Mouse (Mus musculus): ENCODE results near the gene Egln2. TPM values are rescaled to one million over a fixed set of nuclear protein-coding genes. Genes with fewer than 3 reads are reported as not detected.

The Egln2 gene
- polyA plus RNA-seq, 1 experiment from 2014 or later, result 80.4 TPM

DNA sequence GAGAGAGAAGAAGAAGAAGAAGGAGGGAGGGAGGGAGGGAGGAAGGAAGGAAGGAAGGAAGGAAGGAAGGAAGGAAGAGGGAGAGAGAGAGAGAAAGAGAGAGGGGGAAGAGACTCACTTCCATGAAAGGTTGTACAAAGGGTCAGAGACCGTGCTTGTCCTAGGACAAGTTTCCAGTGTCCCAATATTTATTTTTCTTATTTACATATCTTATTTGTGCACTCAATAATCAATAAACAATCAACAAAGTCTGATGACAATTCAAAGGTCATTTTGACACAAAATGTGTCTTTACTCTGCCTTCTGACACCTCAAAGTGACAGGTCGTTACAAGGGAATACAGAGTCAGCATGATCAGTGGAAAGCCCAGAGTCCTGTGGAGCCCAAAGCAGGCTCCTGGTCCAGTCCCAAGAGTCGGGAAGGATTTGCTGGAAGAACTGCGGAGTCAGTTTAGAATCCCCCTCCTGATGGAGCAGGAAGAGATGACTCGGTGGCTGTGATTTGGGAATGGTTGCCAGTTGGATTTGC is 42.2 kb downstream of the Egln2 start:
- Histone ChIP-seq H3K36me3 (no peaks in the 10 kb centered on the region), H3K27me3 (ENCODE audit: low read depth, poor library complexity, severe bottlenecking) (no peaks in the 10 kb centered on the region), H3K9me3 (replicated peaks) (no peaks in the 10 kb centered on the region), H3K4me1 (peaks cover 4% of the 10 kb centered on the region; the same call in 1 of the 2 replicates), H3K27ac (replicated peaks) (no peak overlapping the region), H3K4me3 (no peak overlapping the region)
- DNase-seq (ENCODE audit: low spot score), result no peak
- WGBS, result 71% methylated on average over 5 of the region's 5 CpGs

- Histone ChIP-seq H3K27me3 (ENCODE audit: low read depth, poor library complexity, severe bottlenecking) (no peaks in the 10 kb centered on the region), H3K36me3 (no peaks in the 10 kb centered on the region), H3K4me1 (peaks cover 4% of the 10 kb centered on the region; the same call in 1 of the 2 replicates), H3K4me3 (no peak within 1 kb of the TSS), H3K27ac (replicated peaks) (no peak within 1 kb of the TSS), H3K9me3 (replicated peaks) (no peaks in the 10 kb centered on the region)
- no peak for DNase-seq (ENCODE audit: low spot score)
Measured at GRCm38 (mm10) chr7:27119676-27120075, 46.9 kb downstream of the Egln2 start, which contains the start of gene Cyp2f2. Gene Cyp2f2 (plus strand): TSS chr7:27119909.

- Histone ChIP-seq H3K4me1 (peaks cover 4% of the 10 kb centered on the region; the same call in 1 of the 2 replicates), H3K4me3 (no peak overlapping the region), H3K27ac (replicated peaks) (no peak overlapping the region), H3K9me3 (replicated peaks) (no peaks in the 10 kb centered on the region), H3K27me3 (ENCODE audit: low read depth, poor library complexity, severe bottlenecking) (no peaks in the 10 kb centered on the region), H3K36me3 (no peaks in the 10 kb centered on the region)
- WGBS, result 75% methylated on average over 4 of the region's 4 CpGs
- DNase-seq (ENCODE audit: low spot score), result no peak
Measured at GRCm38 (mm10) chr7:27118033-27118511, 48.5 kb downstream of the Egln2 start.

GRCm38 (mm10) chr7:27111987-27112386 is 54.6 kb downstream of the Egln2 start:
- H3K9me3 ChIP-seq (replicated peaks), result peaks cover 17% of the 10 kb centered on the region
- H3K27ac ChIP-seq (replicated peaks), result no peak overlapping the region
- no peaks in the 10 kb centered on the region for H3K36me3 ChIP-seq
- H3K27me3 ChIP-seq (ENCODE audit: low read depth, poor library complexity, severe bottlenecking), result no peaks in the 10 kb centered on the region
- no peak overlapping the region for H3K4me3 ChIP-seq
- no peak for DNase-seq (ENCODE audit: low spot score)
- no peaks in the 10 kb centered on the region for H3K4me1 ChIP-seq
- WGBS, result 78% methylated on average over 3 of the region's 3 CpGs

DNA sequence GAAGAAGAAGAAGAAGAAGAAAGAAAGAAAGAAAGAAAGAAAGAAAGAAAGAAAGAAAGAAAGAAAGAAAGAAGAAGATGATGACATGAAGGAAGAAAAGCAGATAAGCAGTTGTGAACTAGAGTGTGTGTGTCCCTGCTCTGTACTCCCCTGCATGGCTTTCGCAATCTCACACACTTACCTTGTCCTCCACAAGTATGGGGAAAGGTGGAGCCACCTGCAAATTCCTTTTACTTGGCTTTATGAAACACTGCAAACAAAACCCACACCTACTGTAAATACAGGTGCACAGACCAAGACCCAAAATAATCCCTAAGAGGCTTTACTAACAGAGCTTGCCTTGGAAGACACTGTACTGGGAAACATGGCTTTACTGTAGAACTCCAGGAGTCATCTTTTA is 55.6 kb downstream of the Egln2 start:
- 96% methylated on average over 1 of the region's 1 CpGs for WGBS
- H3K27ac ChIP-seq (replicated peaks), result no peak overlapping the region
- DNase-seq (ENCODE audit: low spot score), result no peak

GRCm38 (mm10) chr7:27110327-27110726 is 56.3 kb downstream of the Egln2 start:
- H3K27ac ChIP-seq (replicated peaks), result no peak overlapping the region
- H3K4me1 ChIP-seq, result no peaks in the 10 kb centered on the region
- peaks cover 17% of the 10 kb centered on the region for H3K9me3 ChIP-seq (replicated peaks)
- no peak for DNase-seq (ENCODE audit: low spot score)
- no peaks in the 10 kb centered on the region for H3K36me3 ChIP-seq
- H3K27me3 ChIP-seq (ENCODE audit: low read depth, poor library complexity, severe bottlenecking), result no peaks in the 10 kb centered on the region
- no peak overlapping the region for H3K4me3 ChIP-seq

More for the DNA sequence above, 55.6 kb downstream of the Egln2 start:
- H3K27me3 ChIP-seq (ENCODE audit: low read depth, poor library complexity, severe bottlenecking), result no peaks in the 10 kb centered on the region
- H3K4me1 ChIP-seq, result no peaks in the 10 kb centered on the region
- no peaks in the 10 kb centered on the region for H3K36me3 ChIP-seq
- no peak overlapping the region for H3K4me3 ChIP-seq
- peaks cover 17% of the 10 kb centered on the region for H3K9me3 ChIP-seq (replicated peaks)

MicroRNA genes within 50 kb of the gene (microRNA counts, 519-probe panel; counts per million panel counts)
- microRNA mmu-miR-1191, result not detected

Small RNA genes lying within 50 kb of the gene (microRNA-seq; reads per million reads assigned to microRNA genes)
- gene Mir1191 (11.1 reads per million, percentile 22 among the genes with 10 or more reads in this experiment), gene Mir3101 (not detected)

Other genes starting within 250 kb of the Egln2 start
- not detected in 2 replicates for gene Cyp2a22, start 227.4 kb downstream of the Egln2 start, polyA plus RNA-seq (2016; fragmentation: Nextera tagmentation; extraction: Ambion mirVana)
- not detected in 2 replicates for gene Cyp2a12, start 137.7 kb downstream of the Egln2 start, polyA plus RNA-seq (2016; fragmentation: Nextera tagmentation; extraction: Ambion mirVana)
- not detected in 2 replicates for gene Cyp2f2, start 46.9 kb downstream of the Egln2 start, polyA plus RNA-seq (2016; fragmentation: Nextera tagmentation; extraction: Ambion mirVana)
- gene Cyp2t4, start 13.1 kb downstream of the Egln2 start, polyA plus RNA-seq (2016; fragmentation: Nextera tagmentation; extraction: Ambion mirVana), result 0.12 and 0.19 TPM in 2 replicates
- 69.0 and 71.0 TPM in 2 replicates for gene Rab4b, start 12.1 kb upstream of the Egln2 start, polyA plus RNA-seq (2016; fragmentation: Nextera tagmentation; extraction: Ambion mirVana)
- not detected in 2 replicates for gene Gm21983, start 14.3 kb upstream of the Egln2 start, polyA plus RNA-seq (2016; fragmentation: Nextera tagmentation; extraction: Ambion mirVana)
- gene Mia, start 14.4 kb upstream of the Egln2 start, polyA plus RNA-seq (2016; fragmentation: Nextera tagmentation; extraction: Ambion mirVana), result 2.1 and 2.2 TPM in 2 replicates
- 3.5 and 4.2 TPM in 2 replicates for gene BC024978, start 29.0 kb upstream of the Egln2 start, polyA plus RNA-seq (2016; fragmentation: Nextera tagmentation; extraction: Ambion mirVana)
- gene Snrpa, start 29.5 kb upstream of the Egln2 start, polyA plus RNA-seq (2016; fragmentation: Nextera tagmentation; extraction: Ambion mirVana), result 399 and 409 TPM in 2 replicates
- 5.3 and 5.9 TPM in 2 replicates for gene Itpkc, start 61.9 kb upstream of the Egln2 start, polyA plus RNA-seq (2016; fragmentation: Nextera tagmentation; extraction: Ambion mirVana)
- 23.1 and 24.1 TPM in 2 replicates for gene Coq8b, start 66.2 kb upstream of the Egln2 start, polyA plus RNA-seq (2016; fragmentation: Nextera tagmentation; extraction: Ambion mirVana)
- 21.0 and 25.7 TPM in 2 replicates for gene Numbl, start 91.6 kb upstream of the Egln2 start, polyA plus RNA-seq (2016; fragmentation: Nextera tagmentation; extraction: Ambion mirVana)
- gene Ltbp4, start 170.9 kb upstream of the Egln2 start, polyA plus RNA-seq (2016; fragmentation: Nextera tagmentation; extraction: Ambion mirVana), result 7.0 and 9.0 TPM in 2 replicates
- 71.7 and 77.2 TPM in 2 replicates for gene Shkbp1, start 189.2 kb upstream of the Egln2 start, polyA plus RNA-seq (2016; fragmentation: Nextera tagmentation; extraction: Ambion mirVana)
- 0.48 and 0.82 TPM in 2 replicates for gene Gm20479, start 190.6 kb upstream of the Egln2 start, polyA plus RNA-seq (2016; fragmentation: Nextera tagmentation; extraction: Ambion mirVana)

All from midbrain, embryonic 10.5 days (tissue).